Mouse (Mus musculus) neural tube, embryonic 15.5 days (tissue): ENCODE measurements around the gene Ddx3x. TPM values are rescaled to one million over a fixed set of nuclear protein-coding genes. Genes with fewer than 3 reads are reported as not detected.
A peak's percentile ranks its signal among the peaks of the same experiment; 100 is the strongest.

Experiments
- ATAC-seq: fragments of 200-750 bp; cut with Nextera tagmentation; 2 replicates; pipeline ENCODE4 v1.8.0; 2017; ENCODE audit warnings: mild to moderate bottlenecking, moderate TSS enrichment, moderate library complexity; ENCODE audit not compliant: low FRiP score
- H3K27ac ChIP-seq: fragments of 300-500 bp; sonication (generic); replicated peaks from 2 replicates; pipeline ENCODE4 v1.5.1; 2015; ENCODE audit warnings: mild to moderate bottlenecking, inconsistent platforms
- H3K27me3 ChIP-seq: fragments of 300-500 bp; sonication (generic); replicated peaks from 2 replicates; pipeline ENCODE4 v1.6.1; 2015; ENCODE audit warnings: inconsistent platforms
- H3K36me3 ChIP-seq: fragments of 300-500 bp; sonication (generic); 2 replicates; pipeline ENCODE4 v1.6.1; 2015; ENCODE audit warnings: inconsistent platforms
- H3K4me1 ChIP-seq: fragments of 300-500 bp; sonication (generic); 2 replicates; pipeline ENCODE4 v1.6.1; 2015; ENCODE audit warnings: inconsistent platforms
- H3K4me2 ChIP-seq: fragments of 300-500 bp; sonication (generic); 2 replicates; pipeline ENCODE4 v1.6.1; 2015; ENCODE audit warnings: inconsistent platforms, mild to moderate bottlenecking, moderate library complexity
- H3K4me3 ChIP-seq: fragments of 300-500 bp; sonication (generic); replicated peaks from 2 replicates; pipeline ENCODE4 v1.5.1; 2015; ENCODE audit warnings: mild to moderate bottlenecking, inconsistent platforms
- H3K9ac ChIP-seq: fragments of 300-500 bp; sonication (generic); replicated peaks from 2 replicates; pipeline ENCODE4 v1.6.1; 2015; ENCODE audit warnings: mild to moderate bottlenecking, inconsistent platforms
- H3K9me3 ChIP-seq: fragments of 300-500 bp; sonication (generic); replicated peaks from 2 replicates; pipeline ENCODE4 v1.6.1; 2016; ENCODE audit warnings: inconsistent platforms
- WGBS: fragments of 180-500 bp; shearing (Covaris S2); methylation state at CpG from one replicate; pipeline ENCODE4 v1.1.7; 2015; ENCODE audit warnings: mixed read lengths; 5-methylcytosine and 5-hydroxymethylcytosine counted together
- polyA plus RNA-seq: library from polyadenylated mRNA; unstranded; fragments of >200 nt; fragmentation: Nextera tagmentation; extraction: Ambion mirVana; gene quantifications from 2 replicates; pipeline ENCODE4 v1.2.1, GENCODE M21; 2015

The Ddx3x gene
- polyA plus RNA-seq, 1 experiment from 2014 or later, result 85.8 TPM

DNA sequence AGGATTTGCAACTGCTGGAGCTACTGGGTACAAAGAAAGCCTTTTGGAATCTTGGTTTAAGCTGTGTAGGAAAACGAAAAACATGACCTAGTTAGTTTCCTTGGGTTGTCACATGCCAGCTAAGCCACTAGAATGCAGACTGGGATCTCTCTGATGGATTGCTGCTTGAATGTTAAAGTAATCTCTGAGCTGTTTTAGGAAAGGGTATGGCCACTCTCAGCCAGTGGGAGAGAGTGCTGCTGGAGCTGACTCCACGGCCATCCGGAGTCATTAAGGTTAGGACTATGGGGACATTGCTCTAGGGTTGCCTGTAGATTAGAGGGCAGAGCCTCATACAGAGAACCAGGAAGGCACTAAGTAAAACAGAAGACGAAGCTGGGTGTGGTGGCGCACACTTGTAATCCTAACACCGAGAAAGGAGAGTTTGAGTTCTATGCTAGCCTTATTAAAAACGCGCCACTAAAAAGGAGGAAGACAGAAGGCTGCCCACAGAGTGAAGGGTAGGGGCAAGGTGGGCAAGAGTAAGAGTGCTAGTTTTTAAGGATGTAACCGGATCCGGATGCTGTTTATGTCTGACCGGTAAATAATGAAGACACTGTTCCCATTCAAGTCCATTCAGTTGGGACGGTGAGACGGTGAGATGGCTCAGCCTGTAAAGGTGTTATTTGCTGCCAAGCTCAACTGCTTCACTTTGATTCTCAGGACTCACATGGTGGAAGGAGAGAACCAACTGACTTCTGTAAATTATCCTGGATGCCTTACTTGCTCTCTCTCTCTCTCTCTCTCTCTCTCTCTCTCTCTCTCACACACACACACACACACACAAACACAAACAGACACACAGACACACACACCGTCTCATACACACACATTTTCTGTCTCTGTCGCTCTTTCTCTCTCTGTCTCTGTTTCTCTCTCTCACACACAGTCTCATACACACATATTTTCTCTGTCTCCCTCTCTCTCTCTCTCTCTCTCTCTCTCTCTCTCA, 37.3 kb upstream of the Ddx3x start:
- H3K9me3 ChIP-seq, result no peaks in the 10 kb centered on the region
- 19% methylated on average over 15 of the region's 15 CpGs for WGBS
- H3K27me3 ChIP-seq, result 0 out of 2 replicates have a peak, but pooled peaks cover 4% of the 10 kb centered on the region
- H3K4me2 ChIP-seq, result peak overlapping the region; percentile 59
- H3K9ac ChIP-seq, result peak overlapping the region; percentile 40
- peaks cover 24% of the 10 kb centered on the region for H3K4me1 ChIP-seq
- H3K4me3 ChIP-seq, result peak overlapping the region; percentile 39
- H3K36me3 ChIP-seq, result no peaks in the 10 kb centered on the region
- peak; percentile 42 for ATAC-seq
- peak overlapping the region; percentile 96 for H3K27ac ChIP-seq

DNA sequence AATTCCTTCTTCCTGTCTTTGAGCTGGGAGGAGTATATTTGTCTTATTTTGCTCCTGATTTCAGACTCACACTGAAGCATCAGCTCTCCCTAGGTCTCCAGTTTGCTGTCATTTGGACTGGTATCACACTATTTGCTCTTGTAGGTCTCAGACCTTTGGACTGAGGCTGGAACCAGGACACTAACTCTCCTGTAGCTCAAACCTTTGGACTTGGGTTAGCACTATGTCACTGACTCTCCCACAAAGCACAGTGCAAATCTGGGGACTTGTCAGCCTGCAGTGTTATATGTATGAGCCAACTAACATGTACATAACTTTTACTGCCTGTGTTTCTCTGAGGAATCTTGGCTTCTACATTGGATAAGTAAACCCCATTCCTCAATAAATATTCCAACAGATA, 36.2 kb upstream of the Ddx3x start:
- H3K27me3 ChIP-seq, result 0 out of 2 replicates have a peak, but pooled peaks cover 3% of the 10 kb centered on the region
- H3K4me2 ChIP-seq, result no peak overlapping the region
- H3K27ac ChIP-seq, result peak overlapping the region; percentile 96
- peaks cover 24% of the 10 kb centered on the region for H3K4me1 ChIP-seq
- no peak overlapping the region for H3K4me3 ChIP-seq
- no peak for ATAC-seq
- H3K36me3 ChIP-seq, result no peaks in the 10 kb centered on the region
- no peaks in the 10 kb centered on the region for H3K9me3 ChIP-seq
- H3K9ac ChIP-seq, result no peak overlapping the region

DNA sequence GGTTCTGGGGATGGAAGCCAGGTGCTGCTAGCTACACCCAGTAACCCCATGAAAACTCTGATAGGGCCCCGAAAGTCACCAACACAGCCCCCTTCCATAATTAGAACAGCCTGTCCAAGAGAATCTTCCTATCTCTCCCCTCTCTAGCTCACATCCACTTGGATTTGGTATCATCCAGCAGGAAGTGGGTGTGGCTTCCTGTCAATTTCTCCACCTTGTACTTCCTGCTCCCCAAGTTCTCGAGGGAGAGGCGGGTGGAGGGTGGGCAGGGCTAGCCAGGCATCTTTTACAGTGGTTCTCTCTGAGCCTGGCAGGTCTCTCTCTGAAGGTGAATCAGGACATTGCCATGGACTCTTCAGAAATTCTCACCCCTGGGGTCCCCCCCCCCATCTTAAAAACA, 35.7 kb upstream of the Ddx3x start:
- H3K27ac ChIP-seq, result peak overlapping the region; percentile 96
- H3K4me2 ChIP-seq, result no peak overlapping the region
- H3K36me3 ChIP-seq, result no peaks in the 10 kb centered on the region
- no peaks in the 10 kb centered on the region for H3K9me3 ChIP-seq
- no peak overlapping the region for H3K4me3 ChIP-seq
- peaks cover 24% of the 10 kb centered on the region for H3K4me1 ChIP-seq
- no peaks in the 10 kb centered on the region for H3K27me3 ChIP-seq
- WGBS, result 79% methylated on average over 3 of the region's 3 CpGs
- ATAC-seq, result no peak
- no peak overlapping the region for H3K9ac ChIP-seq

GRCm38 (mm10) chrX:13251683-13252082, 29.1 kb upstream of the Ddx3x start:
- H3K4me2 ChIP-seq, result no peak overlapping the region
- no peak for ATAC-seq
- H3K27ac ChIP-seq, result no peak overlapping the region
- WGBS, result 77% methylated on average over 4 of the region's 4 CpGs
- H3K27me3 ChIP-seq, result no peaks in the 10 kb centered on the region
- no peak overlapping the region for H3K9ac ChIP-seq
- H3K36me3 ChIP-seq, result no peaks in the 10 kb centered on the region
- H3K4me3 ChIP-seq, result no peak overlapping the region
- no peaks in the 10 kb centered on the region for H3K4me1 ChIP-seq
- no peaks in the 10 kb centered on the region for H3K9me3 ChIP-seq

GRCm38 (mm10) chrX:13254273-13254672, 26.5 kb upstream of the Ddx3x start:
- 85% methylated on average over 3 of the region's 3 CpGs for WGBS
- no peaks in the 10 kb centered on the region for H3K36me3 ChIP-seq
- H3K9ac ChIP-seq, result no peak overlapping the region
- H3K4me1 ChIP-seq, result no peaks in the 10 kb centered on the region
- no peak for ATAC-seq
- no peak overlapping the region for H3K4me2 ChIP-seq
- no peak overlapping the region for H3K27ac ChIP-seq
- no peaks in the 10 kb centered on the region for H3K27me3 ChIP-seq
- H3K9me3 ChIP-seq, result no peaks in the 10 kb centered on the region
- H3K4me3 ChIP-seq, result no peak overlapping the region

DNA sequence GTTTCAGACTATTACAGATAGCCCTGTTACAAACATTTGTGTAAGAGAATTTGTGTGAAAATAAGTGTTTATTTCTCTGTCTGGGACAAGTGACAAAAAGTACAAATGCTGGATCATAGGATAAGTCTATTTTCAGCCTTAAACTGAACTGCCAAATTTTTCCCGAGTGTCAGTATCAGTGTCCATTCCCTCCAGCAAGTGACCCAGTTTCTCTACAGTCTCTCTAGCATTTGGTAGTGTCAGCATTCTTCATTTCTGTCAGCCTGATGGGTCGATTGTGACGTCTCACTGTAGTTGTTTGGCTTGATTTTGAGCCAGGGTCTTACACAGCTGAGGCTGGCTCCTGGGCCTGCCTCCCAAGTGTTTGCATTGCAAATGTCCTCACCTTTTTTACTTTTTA, 17.4 kb upstream of the Ddx3x start:
- no peaks in the 10 kb centered on the region for H3K9me3 ChIP-seq
- H3K4me3 ChIP-seq, result no peak overlapping the region
- H3K27ac ChIP-seq, result no peak overlapping the region
- ATAC-seq, result no peak
- H3K4me2 ChIP-seq, result no peak overlapping the region
- no peaks in the 10 kb centered on the region for H3K4me1 ChIP-seq
- no peaks in the 10 kb centered on the region for H3K36me3 ChIP-seq
- H3K27me3 ChIP-seq, result no peaks in the 10 kb centered on the region
- 70% methylated on average over 3 of the region's 3 CpGs for WGBS
- no peak overlapping the region for H3K9ac ChIP-seq

- Histone ChIP-seq H3K4me3 (no peak overlapping the region), H3K9me3 (no peaks in the 10 kb centered on the region), H3K27me3 (0 out of 2 replicates have a peak, but pooled peaks cover 3% of the 10 kb centered on the region)
Observed at GRCm38 (mm10) chrX:13275519-13276137, 5.1 kb upstream of the Ddx3x start.

DNA sequence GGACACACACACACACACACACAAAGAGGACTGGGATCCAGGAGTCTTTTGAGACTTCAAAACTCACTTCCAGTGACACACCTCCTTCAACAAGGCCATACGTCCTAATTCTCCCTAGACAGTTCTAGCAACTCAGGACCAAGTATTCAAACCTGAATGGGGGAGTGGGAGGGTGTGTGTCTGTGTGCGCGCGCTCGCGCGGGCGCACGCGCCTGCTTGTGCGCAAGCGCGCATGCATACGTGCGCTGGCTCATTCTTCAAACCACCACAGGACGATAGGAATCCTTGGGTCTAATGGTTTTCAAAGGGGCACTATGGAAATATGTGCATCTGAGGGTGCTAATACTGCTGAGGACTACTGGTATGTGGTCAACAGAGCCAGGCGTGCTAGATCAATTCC, 1.8 kb upstream of the Ddx3x start:
- H3K27ac ChIP-seq, result peak overlapping the region; percentile 99
- WGBS, result 80% methylated on average over 17 of the region's 17 CpGs
- H3K9me3 ChIP-seq, result no peaks in the 10 kb centered on the region
- H3K4me2 ChIP-seq, result peak overlapping the region; percentile 69; the same call in 1 of the 2 replicates
- 0 out of 2 replicates have a peak, but pooled peaks cover 3% of the 10 kb centered on the region for H3K27me3 ChIP-seq
- no peaks in the 10 kb centered on the region for H3K36me3 ChIP-seq
- peaks cover 10% of the 10 kb centered on the region for H3K4me1 ChIP-seq
- ATAC-seq, result no peak
- no peak overlapping the region for H3K4me3 ChIP-seq
- H3K9ac ChIP-seq, result no peak overlapping the region

More at GRCm38 (mm10) chrX:13275519-13276137, 5.1 kb upstream of the Ddx3x start:
- no peak for ATAC-seq
- no peak overlapping the region for H3K4me2 ChIP-seq
- no peak overlapping the region for H3K9ac ChIP-seq
- 70% methylated on average over 6 of the region's 6 CpGs for WGBS
- no peak overlapping the region for H3K27ac ChIP-seq
- peaks cover 5% of the 10 kb centered on the region; the same call in 1 of the 2 replicates for H3K4me1 ChIP-seq
- H3K36me3 ChIP-seq, result no peaks in the 10 kb centered on the region

DNA sequence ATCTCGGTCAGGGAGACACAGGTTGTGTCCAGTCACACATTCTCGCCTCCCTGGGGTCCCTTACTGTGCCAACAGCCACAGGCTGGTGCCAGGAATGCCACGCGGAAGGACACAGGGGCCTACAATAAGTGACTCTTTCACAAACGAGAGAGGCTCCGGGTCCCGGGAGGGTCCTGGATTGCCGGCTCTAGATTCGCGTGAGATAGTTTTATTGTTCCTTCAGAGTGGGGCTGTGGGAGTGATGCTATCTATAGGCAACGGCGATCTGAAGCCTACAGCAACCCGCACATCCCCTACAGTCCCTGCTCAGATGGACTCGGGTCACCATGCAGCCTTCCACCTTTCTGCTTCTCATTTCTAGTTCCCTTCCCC, 747 bp upstream of the Ddx3x start:
- peak overlapping the region; percentile 62 for H3K9ac ChIP-seq
- WGBS, result under 1% methylated on average over 13 of the region's 14 CpGs
- H3K27me3 ChIP-seq, result 0 out of 2 replicates have a peak, but pooled peaks cover 3% of the 10 kb centered on the region
- H3K9me3 ChIP-seq, result no peaks in the 10 kb centered on the region
- H3K4me2 ChIP-seq, result peak overlapping the region; percentile 69
- no peak; the same call in 1 of the 2 replicates for ATAC-seq
- H3K4me3 ChIP-seq, result peak overlapping the region; percentile 79
- no peaks in the 10 kb centered on the region for H3K36me3 ChIP-seq
- H3K27ac ChIP-seq, result peak overlapping the region; percentile 99
- H3K4me1 ChIP-seq, result peaks cover 16% of the 10 kb centered on the region

GRCm38 (mm10) chrX:13281329-13282088, 739 bp downstream of the Ddx3x start:
- peaks cover 5% of the 10 kb centered on the region; the same call in 1 of the 2 replicates for H3K36me3 ChIP-seq
- peak overlapping the region; percentile 96 for H3K9ac ChIP-seq
- peak overlapping the region; percentile 79 for H3K4me3 ChIP-seq
- under 1% methylated on average over 58 of the region's 89 CpGs for WGBS
- H3K27me3 ChIP-seq, result no peaks in the 10 kb centered on the region
- peak overlapping the region; percentile 69 for H3K4me2 ChIP-seq
- H3K27ac ChIP-seq, result peak overlapping the region; percentile 99
- peaks cover 16% of the 10 kb centered on the region for H3K4me1 ChIP-seq
- peak; percentile 84 for ATAC-seq
- no peaks in the 10 kb centered on the region for H3K9me3 ChIP-seq
